Mouse (Mus musculus): ENCODE data around the gene 6030452D12Rik. TPM values are rescaled to one million over a fixed set of nuclear protein-coding genes. Genes with fewer than 3 reads are reported as not detected.

Gene 6030452D12Rik
- polyA plus RNA-seq, 1 experiment from 2014 or later: not detected

DNA sequence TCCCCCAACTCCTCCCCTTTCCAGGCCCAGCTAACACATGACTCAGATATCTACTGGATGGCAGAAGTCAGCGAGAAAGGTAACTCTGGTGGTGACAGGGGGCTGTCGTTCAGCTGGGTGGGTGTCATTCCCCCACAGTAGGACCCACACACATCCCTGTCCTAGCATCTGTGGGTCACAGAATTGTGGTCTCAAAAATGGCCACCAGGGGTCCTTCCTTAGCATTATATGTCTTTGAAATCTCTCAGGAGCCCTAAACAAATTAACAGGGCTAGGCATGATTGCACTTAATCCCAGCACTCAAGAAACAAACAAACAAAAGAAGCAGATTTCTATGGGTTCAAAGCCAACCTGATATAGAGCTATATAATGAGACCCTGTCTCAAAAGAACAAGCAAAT lies 44.8 kb downstream of the 6030452D12Rik start:
- Histone ChIP-seq H3K9ac (no peak overlapping the region), H3K4me2 (replicated peaks) (no peak overlapping the region), H3K9me3 (no peaks in the 10 kb centered on the region), H3K4me1 (no peaks in the 10 kb centered on the region), H3K36me3 (no peaks in the 10 kb centered on the region), H3K4me3 (no peak overlapping the region), H3K27ac (no peak overlapping the region), H3K27me3 (replicated peaks) (no peaks in the 10 kb centered on the region)
- 82% methylated on average over 2 of the region's 2 CpGs for WGBS
- ATAC-seq (ENCODE audit: low FRiP score, low read depth): no peak

DNA sequence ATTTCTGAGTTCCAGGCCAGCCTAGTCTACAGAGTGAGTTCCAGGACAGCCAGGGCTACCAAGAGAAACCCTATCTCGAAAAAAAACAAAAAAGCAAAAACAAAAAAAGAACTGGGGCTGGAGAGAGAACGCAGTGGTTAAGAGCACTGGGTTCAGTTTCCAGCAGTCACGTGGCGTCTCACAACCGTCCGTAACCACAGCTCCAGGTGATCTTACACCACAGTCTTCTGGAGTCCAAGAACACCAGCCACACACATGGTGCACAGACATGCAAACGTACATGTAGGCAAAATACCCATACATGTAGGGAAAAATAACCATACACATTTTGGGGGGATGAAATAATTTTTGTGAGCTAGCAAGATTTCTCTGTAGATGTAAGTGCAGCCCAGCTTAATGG lies 46.4 kb downstream of the 6030452D12Rik start:
- Histone ChIP-seq H3K9me3 (no peaks in the 10 kb centered on the region), H3K27ac (no peak overlapping the region), H3K27me3 (replicated peaks) (no peaks in the 10 kb centered on the region), H3K36me3 (no peaks in the 10 kb centered on the region), H3K9ac (no peak overlapping the region), H3K4me3 (no peak overlapping the region), H3K4me2 (replicated peaks) (no peak overlapping the region), H3K4me1 (no peaks in the 10 kb centered on the region)
- WGBS: 88% methylated on average over 7 of the region's 7 CpGs
- no peak for ATAC-seq (ENCODE audit: low FRiP score, low read depth)

DNA sequence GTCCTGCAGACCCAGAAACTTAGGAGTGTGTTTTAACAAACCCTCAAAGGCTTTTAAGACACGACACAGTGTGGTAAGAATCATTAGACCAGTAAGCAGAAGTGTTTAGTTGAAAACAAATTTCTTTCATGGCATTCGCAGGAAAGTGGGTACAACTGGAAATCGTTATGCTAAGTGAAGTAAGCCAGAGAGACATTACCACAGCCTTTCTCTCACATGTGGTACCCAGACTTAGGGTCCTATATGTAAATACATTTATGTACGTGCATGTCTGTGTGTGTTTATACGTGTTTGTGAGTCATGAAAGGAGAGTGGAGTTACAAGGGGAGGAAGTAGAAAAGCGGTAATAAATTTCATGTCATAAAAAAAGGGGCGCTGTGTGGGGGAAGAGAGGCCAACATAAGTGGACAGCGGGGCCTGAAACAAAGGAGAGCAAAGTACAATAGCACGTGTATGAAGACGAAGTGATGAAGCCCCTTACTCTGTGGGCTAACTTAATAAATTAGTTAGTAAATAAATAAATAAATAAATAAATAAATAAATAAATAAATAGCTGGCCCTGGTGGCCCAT lies 48.1 kb downstream of the 6030452D12Rik start:
- Histone ChIP-seq H3K27ac (no peak overlapping the region), H3K4me3 (no peak overlapping the region), H3K4me2 (replicated peaks) (no peak overlapping the region), H3K36me3 (no peaks in the 10 kb centered on the region), H3K9ac (no peak overlapping the region), H3K27me3 (replicated peaks) (no peaks in the 10 kb centered on the region), H3K9me3 (no peaks in the 10 kb centered on the region), H3K4me1 (no peaks in the 10 kb centered on the region)
- ATAC-seq (ENCODE audit: low FRiP score, low read depth): no peak
- WGBS: 69% methylated on average over 10 of the region's 10 CpGs

DNA sequence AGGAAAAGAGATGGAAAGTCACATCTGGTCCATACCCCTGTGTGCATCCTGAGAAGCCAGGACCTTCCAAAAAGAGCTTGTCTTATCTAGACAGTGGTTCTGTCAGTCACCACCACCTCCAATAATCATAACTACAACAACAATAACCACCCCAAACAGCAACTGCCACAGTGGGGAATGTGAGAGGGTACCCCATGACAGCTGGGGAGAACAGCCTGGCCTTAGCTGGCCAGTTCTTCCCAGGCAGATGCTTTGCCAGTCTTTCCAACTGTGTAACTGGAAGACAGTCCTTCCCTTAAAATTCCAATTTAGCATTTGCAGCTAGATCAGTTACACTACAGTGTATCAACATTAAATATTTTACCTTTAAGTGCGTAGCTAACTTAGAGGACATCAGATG lies 50.6 kb downstream of the 6030452D12Rik start:
- ATAC-seq (ENCODE audit: low FRiP score, low read depth): no peak
- WGBS: 92% methylated on average over 1 of the region's 1 CpGs

DNA sequence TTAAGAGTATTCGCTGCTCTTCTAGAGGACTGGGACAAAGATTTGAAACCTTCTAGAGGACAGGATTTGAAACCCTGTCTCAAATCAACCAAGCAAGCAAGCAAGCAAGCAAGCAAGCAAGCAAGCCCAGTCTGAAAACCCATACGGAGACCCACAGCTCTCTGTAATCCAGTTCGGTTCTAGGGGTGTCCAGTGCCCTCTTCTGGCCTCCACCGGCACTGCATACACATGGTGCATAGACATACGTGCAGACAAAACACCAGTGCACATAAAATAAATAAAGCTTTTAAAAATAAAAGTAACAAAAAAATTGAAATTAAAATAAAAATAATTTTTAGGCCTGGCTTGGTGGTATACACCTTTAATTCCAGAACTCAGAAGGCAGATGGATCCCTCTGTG lies 53.7 kb downstream of the 6030452D12Rik start:
- Histone ChIP-seq H3K9me3 (peaks cover 9% of the 10 kb centered on the region), H3K4me3 (no peak overlapping the region), H3K27ac (no peak overlapping the region), H3K36me3 (no peaks in the 10 kb centered on the region), H3K4me2 (replicated peaks) (no peak overlapping the region), H3K4me1 (no peaks in the 10 kb centered on the region), H3K9ac (no peak overlapping the region), H3K27me3 (replicated peaks) (no peaks in the 10 kb centered on the region)
- no peak for ATAC-seq (ENCODE audit: low FRiP score, low read depth)
- 93% methylated on average over 5 of the region's 5 CpGs for WGBS

More for the DNA sequence above, 50.6 kb downstream of the 6030452D12Rik start:
- H3K4me2 ChIP-seq (replicated peaks): no peak overlapping the region
- no peaks in the 10 kb centered on the region for H3K27me3 ChIP-seq (replicated peaks)
- no peak overlapping the region for H3K27ac ChIP-seq
- H3K4me1 ChIP-seq: no peaks in the 10 kb centered on the region
- H3K9ac ChIP-seq: no peak overlapping the region
- no peak overlapping the region for H3K4me3 ChIP-seq
- H3K9me3 ChIP-seq: no peaks in the 10 kb centered on the region
- no peaks in the 10 kb centered on the region for H3K36me3 ChIP-seq

DNA sequence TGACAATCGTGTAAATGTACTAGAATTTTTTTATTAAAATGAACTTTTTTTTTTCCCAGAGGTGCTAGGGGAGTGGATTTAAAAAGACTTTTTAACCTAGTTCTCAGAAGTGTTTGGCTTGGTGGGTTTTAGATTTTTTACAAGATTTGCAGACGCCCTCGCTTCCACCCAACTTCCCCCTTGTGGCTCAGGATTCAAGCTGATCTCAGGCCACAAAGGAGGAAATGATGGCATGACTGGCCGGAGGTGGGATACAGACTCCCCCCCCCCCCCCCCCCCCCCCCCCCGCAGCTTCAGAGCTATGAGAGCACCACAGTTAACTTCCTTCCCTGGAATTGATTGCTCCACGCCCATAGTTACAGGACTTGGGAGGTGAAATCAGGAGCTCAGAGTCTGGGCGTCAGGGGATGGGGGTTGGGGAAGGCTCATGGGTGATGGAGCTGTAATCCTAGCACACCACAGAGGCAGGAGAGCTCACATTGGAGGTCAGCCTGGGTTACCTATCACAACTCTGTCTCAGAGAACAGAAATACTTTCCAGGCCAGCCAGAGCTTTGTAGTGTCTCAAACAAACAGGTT lies 55.8 kb downstream of the 6030452D12Rik start:
- H3K4me3 ChIP-seq: no peak overlapping the region
- H3K9me3 ChIP-seq: peaks cover 9% of the 10 kb centered on the region
- H3K9ac ChIP-seq: no peak overlapping the region
- H3K4me1 ChIP-seq: no peaks in the 10 kb centered on the region
- WGBS: 64% methylated on average over 6 of the region's 7 CpGs
- H3K27me3 ChIP-seq (replicated peaks): no peaks in the 10 kb centered on the region
- H3K4me2 ChIP-seq (replicated peaks): no peak overlapping the region
- ATAC-seq (ENCODE audit: low FRiP score, low read depth): no peak
- no peaks in the 10 kb centered on the region for H3K36me3 ChIP-seq
- no peak overlapping the region for H3K27ac ChIP-seq

Other genes starting within 250 kb of the 6030452D12Rik start
- gene Smpd3, start 162.5 kb upstream of the 6030452D12Rik start, polyA plus RNA-seq (2016; fragmentation: Nextera tagmentation; extraction: Ambion mirVana): 31.8 and 34.2 TPM in 2 replicates
- gene Zfp90, start 85.2 kb upstream of the 6030452D12Rik start, polyA plus RNA-seq (2016; fragmentation: Nextera tagmentation; extraction: Ambion mirVana): 32.3 and 32.7 TPM in 2 replicates
- gene Cdh3, start 10.4 kb downstream of the 6030452D12Rik start, polyA plus RNA-seq (2016; fragmentation: Nextera tagmentation; extraction: Ambion mirVana): 6.0 and 6.5 TPM in 2 replicates
- 2.9 and 4.2 TPM in 2 replicates for gene Gm10073, start 72.9 kb downstream of the 6030452D12Rik start, polyA plus RNA-seq (2016; fragmentation: Nextera tagmentation; extraction: Ambion mirVana)
- gene Cdh1, start 102.8 kb downstream of the 6030452D12Rik start, polyA plus RNA-seq (2016; fragmentation: Nextera tagmentation; extraction: Ambion mirVana): 3.0 and 3.4 TPM in 2 replicates
- 8.9 and 9.8 TPM in 2 replicates for gene Tango6, start 182.5 kb downstream of the 6030452D12Rik start, polyA plus RNA-seq (2016; fragmentation: Nextera tagmentation; extraction: Ambion mirVana)